Mouse (Mus musculus): Measurements from ENCODE around the gene Lfng. TPM values are rescaled to one million over a fixed set of nuclear protein-coding genes. Genes with fewer than 3 reads are reported as not detected.

Gene Lfng
- polyA plus RNA-seq, 1 experiment, result 75.4 TPM

GRCm38 (mm10) chr5:140606386-140606785 lies 734 bp upstream of the Lfng start:
- H3K4me1 ChIP-seq (ENCODE audit: control insufficient read depth, insufficient read depth, low read length), result peaks cover 2% of the 10 kb centered on the region
- H3K27ac ChIP-seq (ENCODE audit: insufficient read depth, low read depth, low read length), result no peak overlapping the region
- TF ChIP-seq POLR2A (IDR thresholded peaks at IDR 0.05; ENCODE audit: borderline replicate concordance, low read depth, low read length) (no peak), CTCF (IDR thresholded peaks at IDR 0.05; ENCODE audit: low read depth, low read length) (no peak)
- H3K4me3 ChIP-seq (ENCODE audit: insufficient read depth, low read length), result peak overlapping the region; percentile 96

- Histone ChIP-seq H3K27ac (ENCODE audit: insufficient read depth, low read depth, low read length) (peak overlapping the region; percentile 86), H3K4me3 (ENCODE audit: insufficient read depth, low read length) (peak overlapping the region; percentile 96), H3K4me1 (ENCODE audit: control insufficient read depth, insufficient read depth, low read length) (peaks cover 6% of the 10 kb centered on the region)
- TF ChIP-seq CTCF (IDR thresholded peaks at IDR 0.05; ENCODE audit: low read depth, low read length) (no peak), POLR2A (IDR thresholded peaks at IDR 0.05; ENCODE audit: borderline replicate concordance, low read depth, low read length) (no peak)
Observed at GRCm38 (mm10) chr5:140607836-140608633, 915 bp downstream of the Lfng start.

GRCm38 (mm10) chr5:140608634-140609015 lies 1.5 kb downstream of the Lfng start:
- Histone ChIP-seq H3K4me3 (ENCODE audit: insufficient read depth, low read length) (peak overlapping the region; percentile 96), H3K27ac (ENCODE audit: insufficient read depth, low read depth, low read length) (peak overlapping the region; percentile 86), H3K4me1 (ENCODE audit: control insufficient read depth, insufficient read depth, low read length) (peaks cover 6% of the 10 kb centered on the region)
- TF ChIP-seq POLR2A (IDR thresholded peaks at IDR 0.05; ENCODE audit: borderline replicate concordance, low read depth, low read length), result no peak
- no peak for TF ChIP-seq CTCF (IDR thresholded peaks at IDR 0.05; ENCODE audit: low read depth, low read length)

- Histone ChIP-seq H3K4me3 (ENCODE audit: insufficient read depth, low read length) (peak overlapping the region; percentile 96), H3K4me1 (ENCODE audit: control insufficient read depth, insufficient read depth, low read length) (peaks cover 6% of the 10 kb centered on the region), H3K27ac (ENCODE audit: insufficient read depth, low read depth, low read length) (peak overlapping the region; percentile 86)
- TF ChIP-seq POLR2A (IDR thresholded peaks at IDR 0.05; ENCODE audit: borderline replicate concordance, low read depth, low read length) (no peak), CTCF (IDR thresholded peaks at IDR 0.05; ENCODE audit: low read depth, low read length) (no peak)
Observed at GRCm38 (mm10) chr5:140609511-140610272, 2.6 kb downstream of the Lfng start.

GRCm38 (mm10) chr5:140610273-140611011 lies 3.3 kb downstream of the Lfng start:
- H3K4me1 ChIP-seq (ENCODE audit: control insufficient read depth, insufficient read depth, low read length), result peaks cover 6% of the 10 kb centered on the region
- peak overlapping the region; percentile 96 for H3K4me3 ChIP-seq (ENCODE audit: insufficient read depth, low read length)
- H3K27ac ChIP-seq (ENCODE audit: insufficient read depth, low read depth, low read length), result peak overlapping the region; percentile 86
- no peak for TF ChIP-seq CTCF (IDR thresholded peaks at IDR 0.05; ENCODE audit: low read depth, low read length)
- no peak for TF ChIP-seq POLR2A (IDR thresholded peaks at IDR 0.05; ENCODE audit: borderline replicate concordance, low read depth, low read length)

GRCm38 (mm10) chr5:140611021-140611583 lies 4.0 kb downstream of the Lfng start:
- peak overlapping the region; percentile 96 for H3K4me3 ChIP-seq (ENCODE audit: insufficient read depth, low read length)
- TF ChIP-seq POLR2A (IDR thresholded peaks at IDR 0.05; ENCODE audit: borderline replicate concordance, low read depth, low read length), result no peak
- TF ChIP-seq CTCF (IDR thresholded peaks at IDR 0.05; ENCODE audit: low read depth, low read length), result no peak

GRCm38 (mm10) chr5:140611611-140612185 lies 4.6 kb downstream of the Lfng start:
- Histone ChIP-seq H3K4me1 (ENCODE audit: control insufficient read depth, insufficient read depth, low read length) (peaks cover 15% of the 10 kb centered on the region), H3K4me3 (ENCODE audit: insufficient read depth, low read length) (peak overlapping the region; percentile 96; the same call in 1 of the 2 replicates), H3K27ac (ENCODE audit: insufficient read depth, low read depth, low read length) (peak overlapping the region; percentile 86)
- TF ChIP-seq POLR2A (IDR thresholded peaks at IDR 0.05; ENCODE audit: borderline replicate concordance, low read depth, low read length) (no peak), CTCF (IDR thresholded peaks at IDR 0.05; ENCODE audit: low read depth, low read length) (no peak)

More at GRCm38 (mm10) chr5:140611021-140611583, 4.0 kb downstream of the Lfng start:
- peaks cover 10% of the 10 kb centered on the region for H3K4me1 ChIP-seq (ENCODE audit: control insufficient read depth, insufficient read depth, low read length)
- H3K27ac ChIP-seq (ENCODE audit: insufficient read depth, low read depth, low read length), result peak overlapping the region; percentile 86

- Histone ChIP-seq H3K4me3 (ENCODE audit: insufficient read depth, low read length) (no peak overlapping the region), H3K27ac (ENCODE audit: insufficient read depth, low read depth, low read length) (no peak overlapping the region), H3K4me1 (ENCODE audit: control insufficient read depth, insufficient read depth, low read length) (peaks cover 19% of the 10 kb centered on the region)
- TF ChIP-seq CTCF (IDR thresholded peaks at IDR 0.05; ENCODE audit: low read depth, low read length) (no peak), POLR2A (IDR thresholded peaks at IDR 0.05; ENCODE audit: borderline replicate concordance, low read depth, low read length) (no peak)
Observed at GRCm38 (mm10) chr5:140612191-140612590, 5.1 kb downstream of the Lfng start.

GRCm38 (mm10) chr5:140614141-140614540 lies 7.0 kb downstream of the Lfng start:
- H3K4me1 ChIP-seq (ENCODE audit: control insufficient read depth, insufficient read depth, low read length), result peaks cover 28% of the 10 kb centered on the region
- no peak overlapping the region for H3K4me3 ChIP-seq (ENCODE audit: insufficient read depth, low read length)
- TF ChIP-seq POLR2A (IDR thresholded peaks at IDR 0.05; ENCODE audit: borderline replicate concordance, low read depth, low read length) (no peak), CTCF (IDR thresholded peaks at IDR 0.05; ENCODE audit: low read depth, low read length) (no peak)
- no peak overlapping the region for H3K27ac ChIP-seq (ENCODE audit: insufficient read depth, low read depth, low read length)
